Mouse (Mus musculus) forebrain, embryonic 10.5 days (tissue): Measurements from ENCODE around the gene Prss37. TPM values are rescaled to one million over a fixed set of nuclear protein-coding genes. Genes with fewer than 3 reads are reported as not detected.

ENCODE experiments used
- polyA plus RNA-seq: library from polyadenylated mRNA; unstranded; fragments of >200 nt; fragmentation: Nextera tagmentation; extraction: Ambion mirVana; gene quantifications from 2 replicates; pipeline ENCODE4 v1.2.1, GENCODE M21; 2016

Prss37 gene
- polyA plus RNA-seq, 1 experiment from 2014 or later, result not detected

Other genes with a start within 250 kb of the Prss37 start
- gene Agk, start 194.3 kb downstream of the Prss37 start, polyA plus RNA-seq, result 46.7 and 50.3 TPM in 2 replicates
- 13.9 and 16.2 TPM in 2 replicates for gene E330009J07Rik, start 83.4 kb downstream of the Prss37 start, polyA plus RNA-seq
- gene Wee2, start 80.4 kb downstream of the Prss37 start, polyA plus RNA-seq, result 0.05 and 0.06 TPM in 2 replicates
- gene Ssbp1, start 48.2 kb downstream of the Prss37 start, polyA plus RNA-seq, result 237 and 245 TPM in 2 replicates
- not detected in 2 replicates for gene Tas2r137, start 28.3 kb downstream of the Prss37 start, polyA plus RNA-seq
- gene Tas2r108, start 26.0 kb downstream of the Prss37 start, polyA plus RNA-seq, result 0.19 and 0.21 TPM in 2 replicates
- gene Olfr461, start 35.5 kb upstream of the Prss37 start, polyA plus RNA-seq, result 0.10 and 0.24 TPM in 2 replicates
- not detected in 2 replicates for gene Olfr460, start 50.0 kb upstream of the Prss37 start, polyA plus RNA-seq
- gene Clec5a, start 66.3 kb upstream of the Prss37 start, polyA plus RNA-seq, result 0.37 and 0.41 TPM in 2 replicates
- gene Tas2r138, start 93.8 kb upstream of the Prss37 start, polyA plus RNA-seq, result not detected in 2 replicates
- gene Mgam, start 109.3 kb upstream of the Prss37 start, polyA plus RNA-seq, result not detected in 2 replicates